Mouse (Mus musculus): ENCODE measurements around the gene Serp2. TPM values are rescaled to one million over a fixed set of nuclear protein-coding genes. Genes with fewer than 3 reads are reported as not detected.

Gene Serp2
- total and polyA plus RNA-seq, 2 experiments from 2014 or later = 2.3 to 7.2 TPM

DNA sequence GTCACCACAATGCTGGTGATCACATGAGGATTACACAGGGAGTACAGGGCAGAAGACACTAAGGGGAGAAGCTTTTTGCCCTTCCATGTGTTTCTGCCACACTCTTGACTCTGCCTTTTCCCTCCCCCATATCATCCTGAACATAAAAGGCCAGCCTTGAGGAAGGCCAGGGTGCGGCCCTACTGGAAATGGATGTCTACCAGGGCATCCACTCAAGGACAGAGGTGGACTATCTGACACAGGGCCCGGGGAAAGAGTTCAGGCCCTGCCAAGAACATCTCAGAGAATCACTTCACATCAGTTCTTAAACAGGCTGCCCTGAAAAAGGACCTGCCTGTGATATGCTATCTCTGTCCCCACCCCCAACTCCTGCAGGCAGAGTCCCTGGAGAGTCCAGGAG, 15.3 kb downstream of the Serp2 start:
- no peaks in the 10 kb centered on the region for H3K4me1 ChIP-seq (ENCODE audit: control insufficient read depth, insufficient read depth)
- H3K9me3 ChIP-seq (replicated peaks; ENCODE audit: control insufficient read depth, low read length) = no peaks in the 10 kb centered on the region
- no peak overlapping the region for H3K27ac ChIP-seq (ENCODE audit: low read depth)
- TF ChIP-seq CTCF (IDR thresholded peaks at IDR 0.05; ENCODE audit: low read depth) (no peak), EP300 (IDR thresholded peaks at IDR 0.05; ENCODE audit: low read depth) (no peak)
- H3K9ac ChIP-seq (replicated peaks; ENCODE audit: low read depth, low read length) = no peak overlapping the region
- DNase-seq (ENCODE audit: low spot score) = no peak
- ATAC-seq (ENCODE audit: insufficient read depth, low read depth) = no peak
- no peaks in the 10 kb centered on the region for H3K36me3 ChIP-seq (replicated peaks; ENCODE audit: control insufficient read depth, insufficient read depth, low read length)
- H3K27me3 ChIP-seq (ENCODE audit: control insufficient read depth, insufficient read depth, low read length) = no peaks in the 10 kb centered on the region
- no peak overlapping the region for H3K4me3 ChIP-seq (ENCODE audit: low read depth, low read length)
- no peak overlapping the region for H3K4me2 ChIP-seq (ENCODE audit: low read depth, low read length)
- WGBS = 27% methylated on average over 2 of the region's 2 CpGs

DNA sequence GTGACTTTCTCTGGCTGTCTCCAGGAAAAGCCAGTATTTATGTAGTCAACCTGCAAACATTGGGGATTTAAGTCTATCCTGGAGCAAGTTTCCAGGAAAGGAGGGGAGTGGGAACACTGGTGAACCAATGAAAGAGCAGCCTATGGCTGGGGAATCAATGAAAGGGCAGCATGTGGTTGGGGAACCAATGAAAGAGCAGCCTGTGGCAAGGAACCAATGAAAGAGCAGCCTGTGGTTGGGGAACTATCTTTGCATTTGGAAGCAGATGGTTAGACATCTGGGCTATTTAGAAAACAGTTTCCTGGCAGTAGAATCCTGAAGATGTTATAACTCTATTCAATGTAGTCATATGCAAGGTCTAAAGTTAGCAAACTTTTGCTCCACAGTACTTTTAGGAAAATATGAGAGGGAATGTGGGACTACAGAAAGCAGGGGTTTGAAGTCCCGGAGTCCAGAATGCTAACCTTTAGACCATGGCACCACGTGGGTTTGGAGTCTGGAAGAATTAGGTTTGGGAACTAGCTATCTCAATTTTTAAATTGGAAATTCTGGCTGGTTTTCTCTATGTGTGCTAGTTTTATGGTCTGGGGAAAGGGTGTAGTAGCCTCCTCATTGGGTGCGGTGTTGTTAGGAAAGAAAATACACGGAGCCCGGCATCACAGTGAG, 16.6 kb downstream of the Serp2 start:
- Histone ChIP-seq H3K36me3 (replicated peaks; ENCODE audit: control insufficient read depth, insufficient read depth, low read length) (no peaks in the 10 kb centered on the region), H3K9ac (replicated peaks; ENCODE audit: low read depth, low read length) (no peak overlapping the region), H3K4me2 (ENCODE audit: low read depth, low read length) (no peak overlapping the region), H3K4me1 (ENCODE audit: control insufficient read depth, insufficient read depth) (no peaks in the 10 kb centered on the region), H3K27me3 (ENCODE audit: control insufficient read depth, insufficient read depth, low read length) (no peaks in the 10 kb centered on the region), H3K27ac (ENCODE audit: low read depth) (no peak overlapping the region), H3K9me3 (replicated peaks; ENCODE audit: control insufficient read depth, low read length) (no peaks in the 10 kb centered on the region), H3K4me3 (ENCODE audit: low read depth, low read length) (no peak overlapping the region)
- DNase-seq (ENCODE audit: low spot score) = no peak
- TF ChIP-seq EP300 (IDR thresholded peaks at IDR 0.05; ENCODE audit: low read depth) = no peak
- TF ChIP-seq CTCF (IDR thresholded peaks at IDR 0.05; ENCODE audit: low read depth) = no peak
- no peak for ATAC-seq (ENCODE audit: insufficient read depth, low read depth)
- WGBS = 92% methylated on average over 5 of the region's 5 CpGs

DNA sequence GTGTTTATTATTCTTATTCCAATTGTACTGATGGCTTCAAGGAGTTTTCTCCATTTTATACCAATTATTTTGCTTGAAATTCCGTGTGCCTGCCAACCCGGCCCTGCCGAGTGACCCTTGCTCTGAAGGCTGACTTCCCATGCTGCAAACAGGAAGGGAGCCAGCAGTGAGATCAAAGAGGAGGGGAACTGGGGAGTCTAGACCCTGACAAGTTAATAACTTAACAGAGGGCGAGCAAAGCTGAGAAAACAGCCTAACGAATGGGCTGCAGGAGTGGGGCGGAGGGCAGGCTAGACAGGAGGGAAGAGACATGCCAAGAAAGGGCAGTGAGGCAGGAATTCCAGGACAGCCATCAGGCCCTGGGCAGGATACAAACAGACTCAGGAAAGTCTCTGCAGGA, 19.8 kb downstream of the Serp2 start:
- Histone ChIP-seq H3K4me1 (ENCODE audit: control insufficient read depth, insufficient read depth) (peaks cover 8% of the 10 kb centered on the region; the same call in 1 of the 2 replicates), H3K4me2 (ENCODE audit: low read depth, low read length) (no peak overlapping the region), H3K9ac (replicated peaks; ENCODE audit: low read depth, low read length) (no peak overlapping the region), H3K27me3 (ENCODE audit: control insufficient read depth, insufficient read depth, low read length) (no peaks in the 10 kb centered on the region), H3K9me3 (replicated peaks; ENCODE audit: control insufficient read depth, low read length) (no peaks in the 10 kb centered on the region), H3K4me3 (ENCODE audit: low read depth, low read length) (no peak overlapping the region), H3K27ac (ENCODE audit: low read depth) (no peak overlapping the region), H3K36me3 (replicated peaks; ENCODE audit: control insufficient read depth, insufficient read depth, low read length) (no peaks in the 10 kb centered on the region)
- ATAC-seq (ENCODE audit: insufficient read depth, low read depth) = no peak
- no peak for DNase-seq (ENCODE audit: low spot score)
- WGBS = 45% methylated on average over 6 of the region's 6 CpGs
- TF ChIP-seq CTCF (IDR thresholded peaks at IDR 0.05; ENCODE audit: low read depth) (no peak), EP300 (IDR thresholded peaks at IDR 0.05; ENCODE audit: low read depth) (no peak)

DNA sequence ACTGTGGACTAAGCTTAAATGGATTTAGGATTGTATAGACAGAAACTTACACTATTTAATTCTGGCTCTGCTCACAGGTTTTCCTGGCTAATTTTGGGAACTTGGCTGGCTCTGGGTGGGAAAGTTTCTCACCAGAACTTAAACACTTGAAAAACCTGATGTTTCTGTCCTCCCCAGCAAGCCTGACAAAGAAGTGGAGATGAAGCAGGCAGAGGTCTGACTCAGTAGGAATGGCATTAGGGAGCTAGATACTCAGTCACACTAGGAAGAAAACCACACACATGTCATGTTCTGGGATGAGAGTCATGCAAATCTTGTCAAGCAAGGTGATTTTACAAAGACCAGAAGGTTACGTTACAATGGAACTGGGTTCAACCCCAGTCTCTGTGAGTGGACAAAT, 21.6 kb downstream of the Serp2 start:
- no peak for DNase-seq (ENCODE audit: low spot score)
- WGBS = 75% methylated on average over 1 of the region's 1 CpGs
- no peak overlapping the region for H3K27ac ChIP-seq (ENCODE audit: low read depth)

DNA sequence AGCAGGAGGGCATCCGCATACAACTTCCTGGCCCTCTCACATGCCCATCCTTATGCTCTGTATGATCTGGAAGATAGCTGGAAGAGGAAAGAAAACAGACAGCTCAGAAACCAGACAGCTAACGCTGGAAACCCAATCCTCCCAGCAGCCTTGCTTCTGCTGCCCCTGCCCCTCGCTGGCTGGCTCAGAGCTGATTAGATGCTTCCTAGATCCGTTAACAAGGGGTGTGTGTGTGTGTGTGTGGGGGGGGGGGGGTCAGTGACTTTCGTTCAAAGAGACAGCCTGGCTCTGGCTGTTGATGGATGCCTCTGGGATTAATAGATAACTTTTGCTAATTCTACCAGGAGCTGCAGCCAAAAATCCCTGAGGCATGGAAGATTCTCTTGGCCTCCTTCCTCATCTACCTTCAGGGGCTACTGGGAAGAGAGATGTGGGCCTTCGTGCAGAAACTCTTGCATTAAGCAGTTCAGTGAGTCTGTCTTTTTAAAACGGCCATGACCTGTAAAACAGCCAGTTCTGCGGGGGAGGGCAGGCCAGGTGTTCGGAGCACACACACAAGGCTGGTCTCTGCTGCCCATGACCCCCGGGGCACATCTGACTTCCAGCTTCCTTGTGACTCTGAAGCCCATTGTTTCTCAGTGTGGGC, 23.4 kb downstream of the Serp2 start:
- TF ChIP-seq EP300 (IDR thresholded peaks at IDR 0.05; ENCODE audit: low read depth) = no peak
- no peaks in the 10 kb centered on the region for H3K27me3 ChIP-seq (ENCODE audit: control insufficient read depth, insufficient read depth, low read length)

More for the DNA sequence above, 21.6 kb downstream of the Serp2 start:
- no peaks in the 10 kb centered on the region for H3K9me3 ChIP-seq (replicated peaks; ENCODE audit: control insufficient read depth, low read length)
- H3K4me2 ChIP-seq (ENCODE audit: low read depth, low read length) = no peak overlapping the region
- TF ChIP-seq EP300 (IDR thresholded peaks at IDR 0.05; ENCODE audit: low read depth) (no peak), CTCF (IDR thresholded peaks at IDR 0.05; ENCODE audit: low read depth) (no peak)
- H3K36me3 ChIP-seq (replicated peaks; ENCODE audit: control insufficient read depth, insufficient read depth, low read length) = no peaks in the 10 kb centered on the region
- no peak overlapping the region for H3K9ac ChIP-seq (replicated peaks; ENCODE audit: low read depth, low read length)
- no peaks in the 10 kb centered on the region for H3K27me3 ChIP-seq (ENCODE audit: control insufficient read depth, insufficient read depth, low read length)
- H3K4me3 ChIP-seq (ENCODE audit: low read depth, low read length) = no peak overlapping the region
- ATAC-seq (ENCODE audit: insufficient read depth, low read depth) = no peak
- H3K4me1 ChIP-seq (ENCODE audit: control insufficient read depth, insufficient read depth) = peaks cover 8% of the 10 kb centered on the region; the same call in 1 of the 2 replicates

More for the DNA sequence above, 23.4 kb downstream of the Serp2 start:
- Histone ChIP-seq H3K4me3 (ENCODE audit: low read depth, low read length) (no peak overlapping the region), H3K27ac (ENCODE audit: low read depth) (no peak overlapping the region), H3K4me2 (ENCODE audit: low read depth, low read length) (peak overlapping the region; percentile 46), H3K4me1 (ENCODE audit: control insufficient read depth, insufficient read depth) (peaks cover 8% of the 10 kb centered on the region; the same call in 1 of the 2 replicates), H3K9ac (replicated peaks; ENCODE audit: low read depth, low read length) (no peak overlapping the region), H3K9me3 (replicated peaks; ENCODE audit: control insufficient read depth, low read length) (no peaks in the 10 kb centered on the region), H3K36me3 (replicated peaks; ENCODE audit: control insufficient read depth, insufficient read depth, low read length) (no peaks in the 10 kb centered on the region)
- 24% methylated on average over 10 of the region's 10 CpGs for WGBS
- no peak for ATAC-seq (ENCODE audit: insufficient read depth, low read depth)
- DNase-seq (ENCODE audit: low spot score) = no peak

Measured in heart, postnatal 0 days (tissue).